ENCODE assay signal across 15 mouse cellular contexts in genomic region chr13:31309083-31309621, GRCm38 (mm10).
DNase-seq lines count a peak whose midpoint lies in the region; ATAC-seq lines count a peak whose summit lies in the region.
"Had no signal": no experiment of that assay in that cellular context is flagged by ENCODE, and none has a peak within 500 bp of the region (broad histone marks: within the 10 kb centered on the region; RNA-seq: fewer than 3 reads in every experiment).

No protein-coding gene starts in this region.

- no peaks in the 10 kb centered on the region; the same call in 1 of the 2 replicates for H3K4me1 ChIP-seq in intestine, embryonic 15.5 days (replicated peaks)
- H3K4me1 ChIP-seq in forebrain, embryonic 13.5 days, result no peaks in the 10 kb centered on the region
- H3K4me1 ChIP-seq: forebrain, embryonic 10.5 days; midbrain, embryonic 12.5 days had no signal

- H3K9ac ChIP-seq in intestine, embryonic 15.5 days, result no peak overlapping the region
- no peak overlapping the region for H3K9ac ChIP-seq in forebrain, embryonic 13.5 days
- H3K9ac ChIP-seq: embryonic facial prominence, embryonic 12.5 days; heart, embryonic 15.5 days; hindbrain, embryonic 13.5 days; liver, embryonic 15.5 days; midbrain, embryonic 12.5 days had no signal

- DNase-seq in adrenal gland, postnatal 36 days, result peak; percentile 13 to 19
- no peak for DNase-seq in adrenal gland, adult 8-10 months
- DNase-seq in left cerebral cortex, postnatal 4 days, result peak; percentile 41
- no peak for DNase-seq in left cerebral cortex, adult 9 months (ENCODE audit: low spot score in 2 of 2)
- DNase-seq in lung, postnatal 14 days, result peak; percentile 5
- DNase-seq in neural tube, embryonic 10.5 days (ENCODE audit: extremely low spot score, low spot score), result no peak
- DNase-seq: cerebellum, adult 9-11 months had no signal

- H3K4me3 ChIP-seq in intestine, embryonic 15.5 days (replicated peaks), result no peak overlapping the region
- H3K4me3 ChIP-seq in forebrain, embryonic 13.5 days, result no peak overlapping the region
- H3K4me3 ChIP-seq: embryonic facial prominence, embryonic 12.5 days; forebrain, embryonic 10.5 days; heart, embryonic 15.5 days; hindbrain, embryonic 13.5 days; liver, embryonic 15.5 days; midbrain, embryonic 12.5 days had no signal

- H3K27ac ChIP-seq in intestine, embryonic 15.5 days, result no peak overlapping the region
- H3K27ac ChIP-seq in forebrain, embryonic 13.5 days, result no peak overlapping the region
- H3K27ac ChIP-seq: embryonic facial prominence, embryonic 12.5 days; forebrain, embryonic 10.5 days; heart, embryonic 15.5 days; hindbrain, embryonic 13.5 days; liver, embryonic 15.5 days; midbrain, embryonic 12.5 days had no signal

- no peaks in the 10 kb centered on the region for H3K9me3 ChIP-seq in intestine, embryonic 15.5 days
- H3K9me3 ChIP-seq in forebrain, embryonic 13.5 days (replicated peaks), result no peaks in the 10 kb centered on the region
- H3K9me3 ChIP-seq: embryonic facial prominence, embryonic 12.5 days; forebrain, embryonic 10.5 days; heart, embryonic 15.5 days; hindbrain, embryonic 13.5 days; liver, embryonic 15.5 days; midbrain, embryonic 12.5 days had no signal

- no peaks in the 10 kb centered on the region for H3K36me3 ChIP-seq in intestine, embryonic 15.5 days
- no peaks in the 10 kb centered on the region for H3K36me3 ChIP-seq in forebrain, embryonic 13.5 days (ENCODE audit: poor library complexity, severe bottlenecking)
- H3K36me3 ChIP-seq: embryonic facial prominence, embryonic 12.5 days; forebrain, embryonic 10.5 days; heart, embryonic 15.5 days; hindbrain, embryonic 13.5 days; liver, embryonic 15.5 days; midbrain, embryonic 12.5 days had no signal

- ATAC-seq in intestine, embryonic 15.5 days, result peak; percentile 53
- no peak for ATAC-seq in forebrain, embryonic 13.5 days

- no peak overlapping the region for H3K4me2 ChIP-seq in intestine, embryonic 15.5 days (replicated peaks)
- H3K4me2 ChIP-seq in forebrain, embryonic 13.5 days, result no peak overlapping the region
- H3K4me2 ChIP-seq: embryonic facial prominence, embryonic 12.5 days; heart, embryonic 15.5 days; hindbrain, embryonic 13.5 days; liver, embryonic 15.5 days; midbrain, embryonic 12.5 days had no signal

- WGBS in intestine, embryonic 15.5 days, result 29% methylated on average over 6 of the region's 6 CpGs
- WGBS in forebrain, embryonic 13.5 days, result 83% methylated on average over 6 of the region's 6 CpGs

- intact Hi-C loops in left cerebral cortex, postnatal 4 days (cut with DNase I), result no loop called here

- H3K27me3 ChIP-seq in intestine, embryonic 15.5 days (replicated peaks), result no peaks in the 10 kb centered on the region
- H3K27me3 ChIP-seq in forebrain, embryonic 13.5 days, result no peaks in the 10 kb centered on the region
- H3K27me3 ChIP-seq: embryonic facial prominence, embryonic 12.5 days; hindbrain, embryonic 13.5 days; liver, embryonic 15.5 days; midbrain, embryonic 12.5 days had no signal

Comparison
In these comparisons a context has a peak if more than half of its experiments do, and no peak if none do; other contexts are left out.
1. DNase-seq: peak in adrenal gland, postnatal 36 days (2 of 2), left cerebral cortex, postnatal 4 days (single experiment) and lung, postnatal 14 days (single experiment); none in adrenal gland, adult 8-10 months (single experiment), left cerebral cortex, adult 9 months (0 of 2) and neural tube, embryonic 10.5 days (single experiment).